Mouse (Mus musculus) ES-E14 (cell line): ENCODE results near the gene Plrg1. TPM values are rescaled to one million over a fixed set of nuclear protein-coding genes. Genes with fewer than 3 reads are reported as not detected.

Source experiments
- DNase-seq: peaks from one replicate; pipeline ENCODE4 v3.0.0-alpha.2; 2013; ENCODE audit warnings: low read depth, low spot score
- H3K27ac ChIP-seq: 2 replicates; pipeline ENCODE4 v1.5.1; 2012; ENCODE audit warnings: low read depth, mild to moderate bottlenecking, low read length, moderate library complexity, mixed read lengths; ENCODE audit not compliant: poor library complexity, insufficient read depth, severe bottlenecking
- H3K36me3 ChIP-seq: 2 replicates; pipeline ENCODE4 v1.6.1; 2012; ENCODE audit warnings: mild to moderate bottlenecking, low read length, moderate library complexity, mixed read lengths; ENCODE audit not compliant: control insufficient read depth, poor library complexity, insufficient read depth, severe bottlenecking
- H3K4me1 ChIP-seq, 2 experiments: fragments of 150-350 bp in 1 of 2; sonication (generic) in 1 of 2; 2 replicates each; pipeline ENCODE4 v1.6.1; 2012; ENCODE audit warnings: low read length in 2 of 2, mild to moderate bottlenecking in 1 of 2, mixed read lengths in 1 of 2; ENCODE audit not compliant: control insufficient read depth in 2 of 2, insufficient read depth in 2 of 2, poor library complexity in 1 of 2
- H3K4me3 ChIP-seq, 2 experiments: fragments of 150-350 bp in 1 of 2; sonication (generic) in 1 of 2; 2 replicates each; pipeline ENCODE4 v1.5.1; 2012; ENCODE audit warnings: low read length in 2 of 2, low read depth in 1 of 2, mild to moderate bottlenecking in 1 of 2, mixed read lengths in 1 of 2; ENCODE audit not compliant: insufficient read depth in 1 of 2, poor library complexity in 1 of 2, severe bottlenecking in 1 of 2
- H3K9ac ChIP-seq: 2 replicates; pipeline ENCODE4 v1.6.1; 2012; ENCODE audit warnings: low read depth, mild to moderate bottlenecking, low read length, mixed read lengths; ENCODE audit not compliant: poor library complexity, insufficient read depth, severe bottlenecking
- H3K9me3 ChIP-seq: fragments of 150-350 bp; sonication (generic); 2 replicates; pipeline ENCODE4 v1.6.1; 2012; ENCODE audit warnings: low read depth, mild to moderate bottlenecking, low read length; ENCODE audit not compliant: control insufficient read depth, insufficient read depth
- CHD2 ChIP-seq: IDR thresholded peaks from 2 replicates; pipeline ENCODE4 v1.6.1; 2014; ENCODE audit warnings: mild to moderate bottlenecking, low read depth, low read length, inconsistent platforms
- HCFC1 ChIP-seq: IDR thresholded peaks from 2 replicates; pipeline ENCODE4 v1.6.1; 2012; ENCODE audit warnings: low read length, inconsistent platforms, borderline replicate concordance; ENCODE audit not compliant: insufficient read depth
- MAFK ChIP-seq: IDR thresholded peaks from 2 replicates; pipeline ENCODE4 v1.6.1; 2014; ENCODE audit warnings: mild to moderate bottlenecking, low read depth, low read length, inconsistent platforms; ENCODE audit not compliant: insufficient read depth
- ZC3H11A ChIP-seq: IDR thresholded peaks from 2 replicates; pipeline ENCODE4 v1.6.1; 2012; ENCODE audit warnings: low read depth, mild to moderate bottlenecking, inconsistent platforms, low read length, borderline replicate concordance
- ZNF384 ChIP-seq: IDR thresholded peaks from 2 replicates; pipeline ENCODE4 v1.6.1; 2012; ENCODE audit warnings: low read depth, low read length, inconsistent platforms
- in situ Hi-C, 2 experiments: fragments of 600-800 bp; cut with MboI; formaldehyde crosslinking; loops; one replicate each; pipeline ENCODE4 v1.15.1; 2025; ENCODE audit warnings: low sequenced_read_pairs in 2 of 2, inconsistent platforms in 1 of 2; ENCODE audit not compliant: unreplicated experiment in 2 of 2
- total RNA-seq: library from RNA; depleted of rRNA; stranded (reverse); fragments of 300-350 nt; gene quantifications from 2 replicates; pipeline ENCODE4 v1.2.3, GENCODE M21; 2012

The Plrg1 gene
- total RNA-seq, 1 experiment, result 81.7 TPM

DNA sequence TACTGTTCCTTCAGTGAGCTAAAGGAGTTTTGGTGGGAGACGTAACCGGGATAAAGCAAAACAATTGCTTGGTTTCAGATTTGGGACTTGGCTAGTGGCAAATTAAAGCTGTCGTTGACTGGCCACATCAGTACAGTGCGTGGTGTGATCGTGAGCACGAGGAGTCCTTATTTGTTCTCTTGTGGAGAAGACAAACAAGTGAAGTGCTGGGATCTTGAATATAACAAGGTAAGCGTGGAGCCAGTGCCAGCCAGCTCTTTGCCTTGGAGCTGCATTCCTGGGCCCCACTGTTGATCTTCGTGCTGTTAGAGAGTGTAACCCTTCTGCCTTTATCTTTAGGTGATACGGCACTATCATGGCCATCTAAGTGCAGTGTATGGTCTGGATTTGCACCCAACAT is 12.6 kb downstream of the Plrg1 start:
- Histone ChIP-seq H3K9me3 (no peaks in the 10 kb centered on the region), H3K4me1 (no peaks in the 10 kb centered on the region), H3K4me3 (no peak overlapping the region), H3K9ac (no peak overlapping the region), H3K27ac (no peak overlapping the region), H3K36me3 (peaks cover 38% of the 10 kb centered on the region)
- TF ChIP-seq CHD2 (no peak), ZC3H11A (no peak), MAFK (no peak), ZNF384 (no peak), HCFC1 (no peak)
- in situ Hi-C loops, result loop anchor here in 1 of 2 experiments (25.0 kb wide), 1 partner anchor 706 kb away; the partner anchor contains the start of gene Map9
- no peak for DNase-seq

DNA sequence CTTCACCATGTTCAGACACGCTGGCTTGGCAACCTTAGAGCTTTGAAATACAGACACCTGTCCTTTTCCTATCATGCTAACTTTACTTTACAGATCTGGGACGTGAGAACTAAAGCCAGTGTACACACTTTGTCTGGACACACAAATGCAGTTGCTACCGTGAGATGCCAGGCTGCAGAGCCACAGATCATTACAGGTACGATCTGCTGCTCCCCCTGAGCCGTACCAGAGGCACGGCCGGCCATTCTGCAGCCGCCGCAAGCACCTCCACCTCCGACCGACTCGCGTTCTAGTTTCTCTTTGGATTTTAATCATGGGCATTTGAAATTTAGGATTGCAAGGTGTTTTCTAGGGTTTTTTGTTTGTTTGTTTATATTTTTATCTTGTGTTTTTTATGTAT is 13.5 kb downstream of the Plrg1 start:
- Histone ChIP-seq H3K4me1 (no peaks in the 10 kb centered on the region), H3K4me3 (no peak overlapping the region), H3K27ac (no peak overlapping the region), H3K9me3 (no peaks in the 10 kb centered on the region), H3K9ac (no peak overlapping the region), H3K36me3 (peaks cover 34% of the 10 kb centered on the region)
- no peak for TF ChIP-seq HCFC1
- no peak for TF ChIP-seq ZNF384
- no peak for TF ChIP-seq MAFK
- TF ChIP-seq CHD2, result no peak
- TF ChIP-seq ZC3H11A, result no peak
- in situ Hi-C loops, result loop anchor here in 1 of 2 experiments (25.0 kb wide), 1 partner anchor 707 kb away; the partner anchor contains the start of gene Map9
- no peak for DNase-seq

DNA sequence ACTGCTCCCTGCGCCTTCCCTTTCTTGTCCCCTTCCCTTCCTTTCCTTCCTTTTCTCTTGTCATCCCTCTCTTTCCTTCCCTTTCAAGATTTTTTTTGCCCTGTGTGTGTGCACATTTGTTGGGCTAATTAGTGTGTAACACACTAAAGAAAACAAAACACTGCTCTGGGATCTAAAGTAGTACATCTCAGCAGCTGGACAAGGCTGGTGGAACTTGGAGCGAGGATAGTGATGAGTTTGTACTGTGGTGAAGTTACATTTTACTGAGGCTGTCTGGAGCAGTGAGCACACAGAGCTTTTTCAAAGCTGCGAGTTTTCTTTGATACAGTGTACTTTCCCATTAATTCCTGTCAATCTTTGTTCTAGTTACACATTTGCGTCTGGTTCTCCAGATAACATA is 14.9 kb downstream of the Plrg1 start:
- TF ChIP-seq ZC3H11A (no peak), ZNF384 (no peak), CHD2 (no peak), HCFC1 (no peak), MAFK (no peak)
- in situ Hi-C loops, result loop anchor here in 1 of 2 experiments (25.0 kb wide), 1 partner anchor 708 kb away; the partner anchor contains the start of gene Map9
- no peaks in the 10 kb centered on the region for H3K4me1 ChIP-seq
- no peaks in the 10 kb centered on the region for H3K9me3 ChIP-seq
- H3K9ac ChIP-seq, result no peak overlapping the region
- no peak for DNase-seq
- H3K36me3 ChIP-seq, result peaks cover 32% of the 10 kb centered on the region
- no peak overlapping the region for H3K27ac ChIP-seq
- no peak overlapping the region for H3K4me3 ChIP-seq

DNA sequence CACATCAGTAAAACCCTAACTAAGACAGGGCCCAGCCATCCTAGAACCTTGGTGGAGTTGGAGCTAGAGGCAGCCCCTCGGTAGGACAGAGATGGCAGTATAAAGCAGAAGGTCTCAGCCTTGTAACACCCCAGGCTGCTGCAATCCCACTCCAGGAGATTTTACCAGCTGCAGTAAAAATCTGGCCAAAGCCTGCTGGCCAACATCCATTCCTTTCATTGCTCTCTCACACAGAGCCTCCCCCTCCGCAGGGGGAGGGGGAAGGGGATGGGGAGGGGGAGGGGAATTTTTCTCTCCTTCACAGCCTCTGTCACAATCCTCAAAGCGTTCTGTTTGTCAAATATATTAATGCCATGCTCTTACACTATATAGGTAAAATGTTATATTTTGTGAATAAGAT is 21.2 kb downstream of the Plrg1 start:
- Histone ChIP-seq H3K36me3 (no peaks in the 10 kb centered on the region; the same call in 1 of the 2 replicates), H3K9me3 (no peaks in the 10 kb centered on the region), H3K4me1 (0 out of 4 replicates have a peak, but pooled peaks cover 0 to 2% of the 10 kb centered on the region in 2 experiments), H3K4me3 (no peak overlapping the region), H3K27ac (no peak overlapping the region), H3K9ac (no peak overlapping the region)
- DNase-seq, result no peak
- in situ Hi-C loops, result no loop called here
- TF ChIP-seq MAFK, result no peak
- TF ChIP-seq CHD2, result no peak
- TF ChIP-seq ZNF384, result no peak
- TF ChIP-seq HCFC1, result no peak
- TF ChIP-seq ZC3H11A, result no peak
